Mouse (Mus musculus) heart, embryonic 12.5 days (tissue): Measurements from ENCODE around the gene Napb. TPM values are rescaled to one million over a fixed set of nuclear protein-coding genes. Genes with fewer than 3 reads are reported as not detected.

Source experiments
- ATAC-seq: fragments of 200-750 bp; cut with Nextera tagmentation; 2 replicates; pipeline ENCODE4 v1.8.0; 2017; ENCODE audit warnings: moderate TSS enrichment, moderate library complexity; ENCODE audit not compliant: insufficient number of reproducible peaks, low FRiP score
- H3K27ac ChIP-seq: fragments of 300-500 bp; sonication (generic); 2 replicates; pipeline ENCODE4 v1.5.1; 2016; ENCODE audit warnings: mild to moderate bottlenecking, moderate library complexity; ENCODE audit not compliant: poor library complexity, severe bottlenecking
- H3K27me3 ChIP-seq: fragments of 300-500 bp; sonication (generic); replicated peaks from 2 replicates; pipeline ENCODE4 v1.6.1; 2016; ENCODE audit warnings: mild to moderate bottlenecking, moderate library complexity
- H3K36me3 ChIP-seq: fragments of 300-500 bp; sonication (generic); 2 replicates; pipeline ENCODE4 v1.6.1; 2016; ENCODE audit warnings: mild to moderate bottlenecking, moderate library complexity
- H3K4me1 ChIP-seq: fragments of 300-500 bp; sonication (generic); replicated peaks from 2 replicates; pipeline ENCODE4 v1.6.1; 2016; ENCODE audit warnings: mild to moderate bottlenecking
- H3K4me2 ChIP-seq: fragments of 300-500 bp; sonication (generic); 2 replicates; pipeline ENCODE4 v1.6.1; 2016; ENCODE audit warnings: mild to moderate bottlenecking, moderate library complexity
- H3K4me3 ChIP-seq: fragments of 300-500 bp; sonication (generic); 2 replicates; pipeline ENCODE4 v1.5.1; 2016; ENCODE audit warnings: mild to moderate bottlenecking
- H3K9ac ChIP-seq: fragments of 300-500 bp; sonication (generic); 2 replicates; pipeline ENCODE4 v1.6.1; 2016; ENCODE audit warnings: mild to moderate bottlenecking, moderate library complexity
- H3K9me3 ChIP-seq: fragments of 300-500 bp; sonication (generic); replicated peaks from 2 replicates; pipeline ENCODE4 v1.6.1; 2016; ENCODE audit warnings: mild to moderate bottlenecking, moderate library complexity
- WGBS: fragments of 180-500 bp; shearing (Covaris S2); methylation state at CpG from one replicate; pipeline ENCODE4 v1.1.7; 2016; 5-methylcytosine and 5-hydroxymethylcytosine counted together
- polyA plus RNA-seq: library from polyadenylated mRNA; unstranded; fragments of >200 nt; fragmentation: Nextera tagmentation; extraction: Ambion mirVana; gene quantifications from 2 replicates; pipeline ENCODE4 v1.2.1, GENCODE M21; 2016

The Napb gene
- polyA plus RNA-seq, 1 experiment from 2014 or later: 2.9 TPM

DNA sequence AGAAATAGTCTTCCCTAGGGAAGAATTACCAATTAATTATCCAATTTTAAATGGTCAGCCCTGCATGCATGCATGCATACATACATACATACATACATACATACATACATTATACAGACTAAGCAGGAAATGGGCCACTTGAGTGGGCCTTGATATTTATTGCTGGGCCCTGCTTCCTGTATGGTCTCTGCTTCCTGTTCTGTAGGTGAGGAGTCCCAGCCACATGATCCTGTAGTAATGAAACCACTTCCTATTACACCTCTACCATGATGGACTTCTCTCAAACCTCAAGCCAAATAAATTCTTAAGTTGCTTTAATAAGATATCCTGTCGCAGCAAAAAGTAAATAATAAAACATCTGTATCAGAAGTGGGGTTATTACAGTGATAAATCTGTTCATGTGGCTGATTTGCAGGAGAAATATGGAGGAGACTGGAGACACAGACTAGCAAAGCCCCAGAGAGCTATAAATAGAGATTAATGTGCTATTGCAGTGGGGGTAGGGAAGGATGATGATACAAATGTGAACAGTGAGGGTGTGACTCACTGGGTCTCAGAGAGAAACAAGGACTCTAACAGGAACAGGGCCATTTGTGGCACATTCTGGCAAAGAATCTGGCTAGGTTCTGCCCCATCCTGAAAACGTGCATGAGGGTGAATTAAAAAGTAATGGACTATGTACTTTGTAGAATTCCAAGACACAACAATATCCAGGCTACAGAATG, 12.8 kb downstream of the Napb start:
- H3K27me3 ChIP-seq: no peaks in the 10 kb centered on the region
- H3K4me2 ChIP-seq: no peak overlapping the region
- H3K4me3 ChIP-seq: no peak overlapping the region
- no peak for ATAC-seq
- H3K36me3 ChIP-seq: no peaks in the 10 kb centered on the region
- no peak overlapping the region for H3K9ac ChIP-seq
- WGBS: 62% methylated on average over 2 of the region's 2 CpGs
- no peaks in the 10 kb centered on the region for H3K9me3 ChIP-seq
- no peak overlapping the region for H3K27ac ChIP-seq
- peaks cover 18% of the 10 kb centered on the region for H3K4me1 ChIP-seq

DNA sequence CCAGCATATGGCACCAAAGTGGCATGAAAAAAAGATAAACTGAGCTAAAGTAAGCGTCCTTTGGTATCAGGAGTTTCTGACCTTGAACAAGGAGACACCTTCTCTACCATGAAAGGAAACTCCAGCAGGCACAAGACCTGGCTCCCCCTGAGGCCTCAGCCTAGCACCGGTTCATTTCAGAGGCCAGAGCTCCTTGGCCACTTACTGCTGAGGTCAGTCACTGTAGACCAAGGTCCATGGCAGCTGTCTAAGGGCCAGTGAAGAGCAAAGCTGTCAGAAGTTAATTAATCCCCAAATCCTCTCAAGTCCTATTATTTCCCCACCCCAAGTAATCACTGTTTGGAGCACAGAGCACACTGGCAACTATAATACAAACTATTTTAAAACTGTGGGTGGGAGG, 15.2 kb downstream of the Napb start:
- Histone ChIP-seq H3K4me3 (no peak overlapping the region), H3K4me1 (peaks cover 18% of the 10 kb centered on the region), H3K27me3 (no peaks in the 10 kb centered on the region), H3K4me2 (no peak overlapping the region), H3K9ac (no peak overlapping the region), H3K36me3 (no peaks in the 10 kb centered on the region), H3K9me3 (no peaks in the 10 kb centered on the region), H3K27ac (peak overlapping the region; percentile 62; the same call in 1 of the 2 replicates)
- no peak for ATAC-seq
- 52% methylated on average over 2 of the region's 2 CpGs for WGBS

DNA sequence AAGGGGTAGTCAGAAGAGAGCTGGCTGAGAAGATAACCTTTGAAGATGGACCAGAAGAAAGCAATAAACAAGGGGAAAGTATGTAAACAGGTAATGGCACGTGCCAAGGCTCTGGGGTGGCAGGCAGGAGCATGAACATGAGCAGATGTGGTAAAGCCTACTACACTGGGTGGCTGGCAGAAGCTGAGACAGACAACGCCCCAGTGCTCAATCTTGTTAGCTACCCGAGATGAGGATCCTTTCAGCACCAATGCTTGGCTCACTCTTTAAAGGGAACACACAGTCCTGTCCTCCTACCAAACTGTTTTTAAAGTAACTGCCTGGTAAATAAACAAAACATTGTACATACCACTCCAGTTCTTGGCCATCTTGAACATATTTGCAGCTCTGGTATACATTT, 19.9 kb downstream of the Napb start:
- Histone ChIP-seq H3K4me3 (no peak overlapping the region), H3K9me3 (no peaks in the 10 kb centered on the region), H3K4me1 (peaks cover 5% of the 10 kb centered on the region; the same call in 1 of the 2 replicates), H3K27me3 (no peaks in the 10 kb centered on the region), H3K27ac (no peak overlapping the region), H3K9ac (no peak overlapping the region), H3K4me2 (no peak overlapping the region), H3K36me3 (peaks cover 13% of the 10 kb centered on the region)
- WGBS: 68% methylated on average over 3 of the region's 3 CpGs
- ATAC-seq: no peak

DNA sequence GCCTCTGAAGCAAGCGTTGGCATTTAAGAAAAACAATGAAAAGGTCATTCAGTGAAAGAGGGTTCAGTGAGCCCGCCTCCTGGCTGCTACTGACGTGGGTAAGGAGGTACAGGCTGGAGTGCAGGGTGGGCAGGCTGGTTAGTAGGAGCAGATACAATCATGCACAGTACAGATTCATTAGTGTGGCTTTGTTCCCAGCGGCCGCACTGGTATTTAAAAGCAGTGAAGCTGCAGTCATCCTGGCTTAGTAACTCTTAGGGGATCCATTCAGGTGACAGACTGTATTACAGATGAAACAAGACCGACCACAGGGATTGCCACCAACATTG, 25.1 kb downstream of the Napb start:
- no peak overlapping the region for H3K4me2 ChIP-seq
- no peak overlapping the region for H3K4me3 ChIP-seq
- no peaks in the 10 kb centered on the region for H3K9me3 ChIP-seq
- H3K27ac ChIP-seq: no peak overlapping the region
- H3K4me1 ChIP-seq: no peaks in the 10 kb centered on the region
- no peak for ATAC-seq
- no peak overlapping the region for H3K9ac ChIP-seq
- 78% methylated on average over 6 of the region's 6 CpGs for WGBS
- peaks cover 22% of the 10 kb centered on the region for H3K36me3 ChIP-seq
- no peaks in the 10 kb centered on the region for H3K27me3 ChIP-seq

DNA sequence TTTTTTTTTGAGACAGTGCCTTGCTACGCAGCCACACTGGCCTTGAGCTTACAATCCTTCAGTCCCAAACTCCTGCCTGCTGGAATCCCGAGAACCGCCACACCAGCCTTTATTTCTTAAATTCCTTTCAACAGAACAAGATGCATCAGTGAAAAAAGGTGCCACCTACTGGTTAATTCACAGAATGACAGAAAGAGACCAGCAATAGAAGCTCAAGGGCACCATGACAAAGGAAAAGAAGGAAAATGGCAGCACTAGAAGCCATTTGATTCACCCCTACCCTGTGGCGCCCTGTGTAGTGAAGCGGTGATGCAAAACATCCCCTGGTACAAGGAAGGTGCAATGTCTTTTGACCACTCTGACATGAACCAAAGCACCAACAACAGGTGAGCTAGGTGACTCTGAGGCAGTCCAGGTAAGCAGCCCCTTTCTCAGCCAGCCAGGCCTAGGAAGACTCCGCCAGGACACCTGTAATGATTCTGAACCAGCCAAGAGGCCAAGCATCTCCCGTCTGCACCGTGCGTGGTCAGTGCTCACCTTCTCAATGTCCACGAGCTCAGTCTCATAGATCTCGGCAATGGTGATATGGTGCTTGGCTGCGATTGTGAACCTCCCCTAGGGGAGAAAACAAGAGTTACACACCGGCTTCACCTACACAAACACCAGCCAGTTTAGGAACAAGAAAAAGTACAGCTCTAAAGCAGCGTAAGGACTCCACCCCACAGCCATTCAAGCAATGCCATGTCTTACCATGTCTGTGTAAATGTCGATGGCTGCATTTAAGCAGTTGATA, 25.7 kb downstream of the Napb start:
- Histone ChIP-seq H3K4me1 (no peaks in the 10 kb centered on the region), H3K4me3 (no peak overlapping the region), H3K36me3 (peaks cover 21% of the 10 kb centered on the region), H3K27ac (no peak overlapping the region), H3K9me3 (no peaks in the 10 kb centered on the region), H3K27me3 (no peaks in the 10 kb centered on the region), H3K4me2 (no peak overlapping the region), H3K9ac (no peak overlapping the region)
- ATAC-seq: no peak
- WGBS: 76% methylated on average over 15 of the region's 15 CpGs

DNA sequence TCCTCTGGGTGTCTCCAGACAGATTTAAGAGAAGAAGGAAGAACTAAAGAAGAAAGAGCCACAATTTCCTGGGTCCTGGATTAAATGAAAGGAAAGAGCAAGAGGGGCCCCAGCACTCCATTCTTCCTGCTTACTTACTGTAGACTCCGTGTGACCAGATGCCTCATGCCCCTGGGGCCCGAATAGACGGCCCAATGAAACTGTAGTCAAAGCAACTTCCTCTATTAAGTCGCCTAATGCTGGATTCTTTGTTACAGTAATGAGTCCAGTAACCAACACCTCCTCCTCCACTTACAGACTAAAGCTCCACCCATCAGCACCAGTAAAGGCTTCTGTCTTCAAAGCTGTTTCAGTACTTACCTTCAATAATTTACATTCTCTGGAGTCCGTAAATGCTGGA, 33.7 kb downstream of the Napb start:
- 83% methylated on average over 5 of the region's 5 CpGs for WGBS
- Histone ChIP-seq H3K27ac (no peak overlapping the region), H3K4me3 (no peak overlapping the region), H3K9ac (no peak overlapping the region), H3K36me3 (peaks cover 58% of the 10 kb centered on the region), H3K27me3 (no peaks in the 10 kb centered on the region), H3K4me1 (no peaks in the 10 kb centered on the region), H3K9me3 (no peaks in the 10 kb centered on the region), H3K4me2 (no peak overlapping the region)
- no peak for ATAC-seq

DNA sequence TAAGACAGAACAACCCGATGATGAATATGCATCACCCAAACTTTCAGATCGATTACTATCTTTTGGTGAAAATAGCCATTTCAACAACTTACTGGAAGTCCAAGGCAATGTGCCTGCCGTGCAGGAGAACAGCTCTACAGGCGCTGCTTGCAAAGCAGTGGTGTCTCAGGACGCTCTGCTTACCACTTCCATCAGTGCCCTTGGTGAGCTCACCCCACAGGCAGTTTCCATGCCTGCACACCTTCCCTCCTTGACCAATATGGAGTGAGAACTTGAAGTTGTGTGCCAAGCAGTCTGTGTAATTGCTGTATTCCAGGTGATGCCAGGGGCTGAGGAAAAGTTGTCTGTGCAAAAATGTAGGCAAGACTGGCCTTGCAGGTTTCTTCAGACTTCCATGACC, 41.5 kb downstream of the Napb start:
- 88% methylated on average over 5 of the region's 5 CpGs for WGBS
- Histone ChIP-seq H3K36me3 (peaks cover 81% of the 10 kb centered on the region), H3K27ac (no peak overlapping the region), H3K27me3 (no peaks in the 10 kb centered on the region), H3K4me2 (no peak overlapping the region), H3K9ac (no peak overlapping the region), H3K4me1 (peaks cover 6% of the 10 kb centered on the region; the same call in 1 of the 2 replicates), H3K9me3 (no peaks in the 10 kb centered on the region), H3K4me3 (no peak overlapping the region)
- ATAC-seq: no peak

DNA sequence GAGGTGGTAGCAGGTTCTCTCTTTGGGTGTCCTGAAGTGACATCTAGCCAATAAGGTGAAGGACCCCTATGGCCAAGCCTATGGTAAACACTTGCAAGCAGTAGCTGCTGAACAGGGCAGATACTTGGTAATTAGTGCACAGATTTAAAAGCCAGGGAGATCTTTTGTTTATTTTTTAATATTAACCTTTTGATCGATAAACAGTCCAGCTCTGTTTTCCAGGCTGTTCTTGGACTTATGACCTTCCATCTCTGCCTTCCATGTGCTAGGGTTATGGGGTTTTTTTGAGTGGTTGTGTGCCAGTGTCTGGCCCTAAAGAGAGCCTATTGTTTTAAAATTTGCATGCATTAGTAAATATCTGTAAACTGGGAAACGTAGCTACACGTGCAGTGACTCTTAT, 42.0 kb downstream of the Napb start:
- Histone ChIP-seq H3K4me1 (peaks cover 6% of the 10 kb centered on the region; the same call in 1 of the 2 replicates), H3K9me3 (no peaks in the 10 kb centered on the region), H3K9ac (no peak overlapping the region), H3K4me2 (no peak overlapping the region), H3K27me3 (no peaks in the 10 kb centered on the region), H3K4me3 (no peak overlapping the region), H3K27ac (no peak overlapping the region), H3K36me3 (peaks cover 81% of the 10 kb centered on the region)
- ATAC-seq: no peak
- 84% methylated on average over 3 of the region's 3 CpGs for WGBS

DNA sequence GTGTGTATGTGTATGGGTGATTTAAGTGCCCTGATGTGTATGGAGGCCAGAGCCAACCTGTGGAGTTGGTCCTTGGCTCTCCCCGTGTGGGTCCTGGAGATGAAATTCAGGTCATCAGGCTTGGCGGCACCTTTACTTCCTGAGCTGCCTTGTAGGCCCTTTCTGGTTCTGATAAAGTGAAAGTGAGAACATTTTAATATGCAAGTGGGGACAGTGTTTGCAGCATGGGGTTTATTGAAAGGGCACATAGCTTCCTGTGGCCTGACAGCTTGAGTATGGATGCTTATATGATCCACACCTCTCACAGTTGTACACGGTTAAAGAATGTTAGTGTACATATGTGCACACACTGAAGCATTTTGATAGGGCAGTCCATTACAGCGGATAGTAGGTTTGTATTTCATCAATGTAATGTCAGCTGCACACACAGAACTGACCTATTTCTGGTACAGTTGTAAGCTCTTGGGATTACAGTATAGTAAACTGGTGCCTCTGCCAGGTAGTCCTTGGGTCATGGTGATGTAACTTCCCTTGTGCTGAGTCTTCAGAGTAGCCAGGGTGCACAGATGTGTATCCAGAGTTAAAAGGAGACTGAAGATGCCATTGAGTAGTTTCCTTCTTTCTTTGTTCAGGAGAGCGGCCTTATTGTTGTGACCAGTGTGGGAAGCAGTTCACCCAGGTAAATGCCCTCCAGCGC, 42.7 kb downstream of the Napb start:
- H3K4me1 ChIP-seq: peaks cover 6% of the 10 kb centered on the region; the same call in 1 of the 2 replicates
- ATAC-seq: no peak
- H3K9me3 ChIP-seq: no peaks in the 10 kb centered on the region
- H3K4me3 ChIP-seq: no peak overlapping the region
- WGBS: 90% methylated on average over 6 of the region's 6 CpGs
- H3K36me3 ChIP-seq: peaks cover 81% of the 10 kb centered on the region
- no peak overlapping the region for H3K4me2 ChIP-seq
- no peak overlapping the region for H3K9ac ChIP-seq
- H3K27ac ChIP-seq: no peak overlapping the region
- no peaks in the 10 kb centered on the region for H3K27me3 ChIP-seq

DNA sequence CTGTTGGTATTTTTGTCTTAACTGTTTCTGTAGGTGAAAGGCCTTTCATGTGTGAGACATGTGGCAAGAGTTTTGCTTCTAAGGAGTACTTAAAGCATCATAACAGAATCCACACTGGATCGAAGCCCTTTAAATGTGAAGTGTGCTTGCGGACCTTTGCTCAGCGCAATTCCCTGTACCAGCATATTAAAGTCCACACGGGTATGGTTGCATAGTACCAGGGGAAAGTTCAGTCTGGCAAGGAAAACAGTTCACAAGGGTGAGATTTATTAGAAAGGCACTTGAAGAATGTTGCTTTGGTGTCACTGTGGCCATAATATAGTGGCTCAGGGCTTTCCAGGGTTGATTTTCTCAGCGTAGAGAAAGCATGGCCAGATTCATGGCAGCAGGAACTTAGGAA, 44.3 kb downstream of the Napb start:
- Histone ChIP-seq H3K27me3 (no peaks in the 10 kb centered on the region), H3K4me1 (peaks cover 6% of the 10 kb centered on the region; the same call in 1 of the 2 replicates), H3K4me3 (no peak overlapping the region), H3K36me3 (peaks cover 87% of the 10 kb centered on the region), H3K9me3 (no peaks in the 10 kb centered on the region), H3K9ac (no peak overlapping the region), H3K27ac (no peak overlapping the region), H3K4me2 (no peak overlapping the region)
- ATAC-seq: no peak
- 89% methylated on average over 5 of the region's 5 CpGs for WGBS

DNA sequence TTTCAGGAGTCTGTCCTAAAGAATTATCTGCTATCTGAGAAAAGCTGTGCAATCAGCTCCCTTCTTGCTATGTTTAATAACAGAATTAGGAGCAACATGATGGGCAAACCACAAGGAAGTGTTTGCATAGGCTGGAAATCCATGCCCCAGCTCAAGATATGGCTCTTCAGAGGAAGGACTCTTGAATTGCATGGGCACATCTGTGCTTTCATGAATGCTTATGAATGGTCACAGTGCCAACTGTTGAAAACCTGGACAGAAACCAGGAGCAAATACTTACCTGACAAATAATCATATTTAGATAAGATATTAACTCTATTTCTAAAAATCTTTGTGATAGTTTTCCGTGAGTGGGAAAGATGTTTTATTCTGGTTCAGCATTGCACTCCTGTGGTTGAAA, 45.4 kb downstream of the Napb start:
- Histone ChIP-seq H3K9ac (no peak overlapping the region), H3K4me3 (no peak overlapping the region), H3K4me2 (no peak overlapping the region), H3K36me3 (peaks cover 80% of the 10 kb centered on the region), H3K4me1 (peaks cover 9% of the 10 kb centered on the region), H3K27me3 (no peaks in the 10 kb centered on the region), H3K9me3 (no peaks in the 10 kb centered on the region), H3K27ac (no peak overlapping the region)
- 66% methylated on average over 1 of the region's 1 CpGs for WGBS
- no peak for ATAC-seq
